Mouse (Mus musculus): Measurements from ENCODE around the gene Gm20388. TPM values are rescaled to one million over a fixed set of nuclear protein-coding genes. Genes with fewer than 3 reads are reported as not detected.
A peak's percentile ranks its signal among the peaks of the same experiment; 100 is the strongest.
"Not testable (repeated sequence)": the region's sequence is repeated elsewhere in the genome, so short reads cannot be mapped to it uniquely, and the experiment has no call there.

Gene Gm20388
- total RNA-seq, 2 experiments from 2014 or later: 1.3 to 8.5 TPM

DNA sequence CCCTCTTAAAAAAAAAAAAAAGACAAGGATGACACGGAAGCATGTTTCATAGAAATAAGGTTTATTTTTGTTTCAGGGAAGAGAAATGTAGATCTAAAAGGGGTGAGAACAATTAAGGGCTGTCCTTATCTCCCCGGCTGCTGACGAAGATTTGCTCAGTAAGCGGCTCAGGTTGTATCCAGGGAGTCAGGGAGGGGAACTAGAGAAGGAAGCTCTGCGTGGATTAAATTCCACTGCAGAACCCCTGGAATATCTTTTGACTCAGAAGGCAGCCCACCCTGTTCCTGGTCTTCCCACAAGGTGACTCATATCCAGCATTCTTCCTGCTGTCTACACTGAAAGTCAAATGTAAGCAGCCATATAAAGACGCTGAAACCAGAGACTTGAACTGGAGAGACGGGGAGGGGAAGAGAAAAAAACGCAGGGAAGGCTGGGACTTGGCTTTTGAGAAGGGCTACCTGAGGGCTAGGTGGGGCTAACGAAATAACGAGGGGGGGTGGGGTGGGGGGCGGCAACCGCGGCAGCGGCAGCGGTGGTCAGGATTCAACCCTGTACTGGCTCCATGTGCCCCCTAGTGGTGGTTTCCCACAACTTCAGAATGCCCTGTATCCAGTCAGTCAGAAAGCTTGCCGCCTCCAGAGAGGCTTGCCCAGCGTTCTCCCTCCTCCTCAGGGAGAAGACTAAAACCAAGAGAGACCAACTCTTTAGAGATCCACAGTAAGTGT, 3511.6 kb downstream of the Gm20388 start:
- DNase-seq (ENCODE audit: low spot score in 2 of 2): peak; percentile 59 to 61

DNA sequence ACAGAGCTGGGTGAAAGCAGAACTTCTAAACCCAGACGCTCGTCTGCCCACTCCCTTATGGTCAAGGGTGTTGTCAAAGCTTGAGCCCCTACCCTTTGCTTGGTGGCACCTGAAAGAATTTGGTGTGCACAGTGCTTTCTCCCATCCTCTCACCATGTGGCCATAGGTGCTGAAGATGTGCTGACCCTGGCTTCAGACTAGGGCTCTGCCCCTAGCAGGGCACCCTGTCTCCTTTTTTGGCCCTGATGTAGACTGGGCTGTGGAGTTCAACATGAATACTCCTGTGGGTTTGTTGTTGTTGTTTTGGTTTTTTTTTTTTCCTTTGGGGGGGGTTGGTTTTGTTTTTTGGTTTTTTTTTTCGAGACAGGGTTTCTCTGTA, 3512.1 kb downstream of the Gm20388 start:
- no peak for DNase-seq (ENCODE audit: low spot score in 2 of 2)

DNA sequence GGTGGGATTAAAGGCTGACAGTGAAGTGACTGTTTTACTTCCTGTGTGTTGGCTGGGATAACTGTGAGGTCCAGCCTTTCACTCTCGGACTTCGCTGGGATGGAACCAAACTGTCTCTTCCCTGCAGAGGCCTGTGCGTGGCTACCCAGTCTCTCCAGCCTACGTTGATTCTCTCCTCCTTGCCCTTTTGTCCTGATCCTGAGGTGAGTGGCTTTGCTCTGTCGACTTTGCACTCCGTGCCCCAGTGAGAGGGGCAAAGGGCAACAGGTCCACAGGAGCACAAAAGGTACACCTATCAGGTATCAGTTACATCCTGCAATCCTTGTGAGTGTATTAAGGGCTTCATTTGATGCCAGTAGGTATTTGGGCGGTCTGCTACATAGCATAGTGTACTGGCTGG, 3512.8 kb downstream of the Gm20388 start, which contains the start of gene Def8:
Def8 (plus strand) TSS at position 87 of the 400 bp plus-strand sequence.
- no peak for DNase-seq (ENCODE audit: low spot score in 2 of 2)

- no peak for DNase-seq (ENCODE audit: low spot score in 2 of 2)
These were observed 3516.2 kb downstream of the Gm20388 start for GRCm38 (mm10) chr8:123426511-123427509.

DNA sequence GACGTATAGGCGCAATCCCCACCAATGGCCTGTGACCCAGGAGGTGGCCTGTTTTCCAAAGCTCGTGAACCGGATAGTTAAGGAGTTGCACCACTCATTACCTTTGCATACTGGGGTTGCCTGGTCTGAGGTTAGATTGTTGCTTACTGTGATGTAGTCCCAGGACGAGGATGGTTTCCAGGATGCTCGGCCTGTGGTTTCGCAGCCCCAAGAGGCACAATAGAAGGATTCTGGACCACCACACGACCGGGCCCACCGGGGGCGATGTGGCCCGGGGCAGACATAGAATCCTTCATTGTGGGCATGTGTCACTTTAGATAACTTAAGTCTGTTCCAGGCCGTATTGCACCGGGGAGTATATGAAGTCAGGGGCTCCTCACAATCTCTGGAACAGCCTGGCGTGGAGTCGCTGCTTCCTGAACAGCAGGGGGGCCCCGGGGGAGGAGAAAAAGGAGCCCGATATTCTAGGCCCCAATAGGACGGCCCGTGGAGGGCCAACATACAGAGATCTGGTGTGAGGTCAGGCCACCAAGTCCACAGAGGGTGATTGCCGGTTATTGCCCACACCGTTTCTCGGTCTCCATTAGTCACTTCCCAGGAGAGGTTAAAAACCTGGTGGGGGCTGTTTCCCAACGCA, 3517.1 kb downstream of the Gm20388 start:
- DNase-seq (ENCODE audit: low spot score in 2 of 2): no peak

GRCm38 (mm10) chr8:123428343-123428893, 3517.8 kb downstream of the Gm20388 start:
- no peak for DNase-seq (ENCODE audit: low spot score in 2 of 2)

- no peak for DNase-seq (ENCODE audit: low spot score in 2 of 2)
These were observed 3518.5 kb downstream of the Gm20388 start for GRCm38 (mm10) chr8:123428939-123429721.

DNA sequence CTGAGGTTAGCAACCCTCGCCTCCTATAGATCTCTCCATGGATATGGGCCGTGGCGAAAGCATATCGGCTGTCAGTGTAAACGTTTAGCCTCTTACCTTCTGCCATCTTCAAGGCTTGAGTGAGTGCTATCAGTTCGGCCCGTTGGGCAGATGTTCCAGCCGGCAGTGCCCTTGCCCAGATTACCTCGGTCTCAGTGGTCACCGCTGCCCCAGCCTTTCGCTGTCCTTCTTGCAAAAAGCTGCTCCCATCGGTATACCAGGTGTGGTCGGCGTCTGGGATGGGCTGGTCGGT, 3519.0 kb downstream of the Gm20388 start:
- DNase-seq (ENCODE audit: low spot score in 2 of 2): not testable (repeated sequence)

GRCm38 (mm10) chr8:123430936-123431335, 3520.3 kb downstream of the Gm20388 start:
- DNase-seq (ENCODE audit: low spot score in 2 of 2): not testable (repeated sequence)

- DNase-seq (ENCODE audit: low spot score in 2 of 2): no peak
These were observed 3521.2 kb downstream of the Gm20388 start for GRCm38 (mm10) chr8:123431616-123432365.

DNA sequence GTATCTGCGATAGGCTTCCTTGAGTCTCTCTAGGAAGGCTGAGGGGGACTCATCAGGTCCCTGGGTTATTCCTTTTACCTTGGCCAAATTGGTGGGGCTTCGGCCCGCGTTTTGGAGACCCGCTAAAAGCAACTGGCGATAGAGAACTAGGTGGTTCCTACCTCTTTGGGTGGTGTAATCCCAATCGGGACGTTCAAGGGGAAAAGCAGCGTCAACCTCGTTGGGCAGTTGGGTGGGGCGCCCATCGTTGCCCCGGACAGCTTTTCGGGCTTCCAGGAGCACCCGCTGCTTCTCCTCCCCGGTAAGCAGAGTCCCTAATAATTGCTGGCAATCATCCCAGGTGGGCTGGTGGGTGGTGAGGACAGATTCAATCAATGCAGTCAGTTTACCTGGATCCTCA, 3521.7 kb downstream of the Gm20388 start:
- DNase-seq (ENCODE audit: low spot score in 2 of 2): no peak

- DNase-seq (ENCODE audit: low spot score in 2 of 2): not testable (repeated sequence)
These were observed 3522.8 kb downstream of the Gm20388 start for GRCm38 (mm10) chr8:123433241-123433974.

DNA sequence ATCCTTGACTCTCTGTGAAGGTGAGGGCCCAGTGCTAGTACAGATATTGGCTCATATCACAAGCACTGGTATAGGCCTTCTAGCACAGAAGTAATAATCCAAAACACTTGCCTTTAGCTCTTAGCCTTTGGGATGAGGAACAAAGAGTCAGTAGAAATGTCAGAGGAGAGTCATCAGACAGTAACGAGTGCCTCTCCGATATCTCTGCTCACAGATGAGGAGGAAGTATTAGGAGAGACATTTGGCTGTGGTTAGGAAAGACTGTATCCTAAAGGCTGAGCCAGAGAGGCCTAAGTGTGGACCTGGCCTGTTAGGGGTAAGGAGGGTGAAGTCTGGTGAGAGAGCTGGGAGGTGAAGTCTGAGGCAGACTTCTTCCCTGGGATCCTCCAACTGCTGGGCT, 3531.1 kb downstream of the Gm20388 start:
- DNase-seq (ENCODE audit: low spot score in 2 of 2): no peak

DNA sequence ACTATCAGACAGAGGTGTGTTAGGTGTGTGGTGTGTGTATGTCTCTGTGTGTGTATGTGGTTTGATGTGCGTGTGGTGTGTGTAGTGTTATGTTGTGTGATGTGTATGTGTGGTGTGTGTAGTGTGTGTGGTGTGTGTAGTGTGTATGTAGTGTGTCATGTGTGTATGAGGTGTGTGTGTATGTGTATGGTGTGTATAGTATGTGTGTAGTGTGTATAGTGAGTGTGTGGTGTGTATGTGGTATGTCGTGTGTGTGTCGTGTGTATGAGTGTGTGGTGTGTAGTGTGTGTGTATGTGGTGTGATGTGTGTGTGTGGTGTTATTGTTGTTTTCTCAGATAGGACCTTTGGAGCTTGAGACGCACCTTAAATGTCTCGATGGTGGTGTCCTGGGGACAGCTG, 3531.7 kb downstream of the Gm20388 start:
- no peak for DNase-seq (ENCODE audit: low spot score in 2 of 2)

- DNase-seq (ENCODE audit: low spot score in 2 of 2): peak; percentile 91 to 94
These were observed 3532.4 kb downstream of the Gm20388 start for GRCm38 (mm10) chr8:123442871-123443575.

DNA sequence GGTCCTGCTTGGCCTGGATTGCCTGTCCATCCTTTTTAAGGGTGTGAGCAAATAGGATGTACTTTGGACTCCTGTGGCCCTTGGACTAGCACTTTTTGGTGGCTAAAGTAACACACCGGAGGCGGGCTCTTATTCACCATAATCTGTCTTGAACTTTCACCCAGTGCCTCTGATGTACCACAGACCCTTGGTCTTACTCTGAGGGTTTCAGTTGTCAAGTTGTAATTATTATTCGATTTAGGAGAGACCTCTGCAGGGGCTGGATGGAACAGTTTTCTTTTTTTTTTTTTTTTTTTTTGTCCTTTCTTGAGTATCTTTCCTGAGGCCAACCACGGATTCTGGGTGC, 3532.9 kb downstream of the Gm20388 start:
- DNase-seq (ENCODE audit: low spot score in 2 of 2): no peak

DNA sequence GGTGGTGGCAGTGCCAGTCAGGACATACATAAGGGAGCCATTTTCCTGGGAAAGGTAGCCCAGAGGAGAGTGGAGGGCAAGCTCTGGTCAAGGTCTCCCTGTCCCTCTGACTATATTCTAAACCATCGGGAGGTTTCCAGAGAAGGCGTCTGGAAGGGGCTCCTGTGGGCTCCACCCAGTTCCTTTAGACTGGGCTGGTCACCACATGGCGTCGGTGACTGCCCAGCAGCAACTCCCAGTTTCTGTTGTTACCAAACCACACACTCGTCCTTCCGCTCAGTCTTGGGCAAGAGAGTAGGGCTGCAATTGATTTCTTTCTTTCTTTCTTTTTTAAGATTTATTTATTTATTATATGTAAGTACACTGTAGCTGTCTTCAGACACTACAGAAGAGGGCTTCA, 3533.5 kb downstream of the Gm20388 start:
- no peak for DNase-seq (ENCODE audit: low spot score in 2 of 2)

GRCm38 (mm10) chr8:123445981-123446380, 3535.3 kb downstream of the Gm20388 start:
- no peak for DNase-seq (ENCODE audit: low spot score in 2 of 2)

DNA sequence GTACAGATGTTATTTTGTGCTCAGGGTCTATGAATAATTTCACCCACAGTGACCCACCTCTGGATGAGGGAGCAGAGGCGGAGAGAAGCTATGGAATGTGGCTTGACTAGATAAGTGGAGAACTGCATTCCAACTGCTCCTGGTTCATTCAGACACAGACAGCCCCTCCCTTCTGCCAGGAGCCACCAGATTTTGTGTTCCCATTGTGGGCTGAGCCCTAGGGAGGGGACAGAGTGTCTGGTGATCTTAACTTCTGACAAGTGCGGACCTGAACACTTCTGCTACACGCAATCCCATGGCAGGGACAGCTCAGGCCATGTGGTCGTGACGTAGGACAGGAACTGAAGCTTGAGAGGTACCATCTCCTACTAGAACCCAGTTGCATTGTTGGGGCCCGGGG, 3536.2 kb downstream of the Gm20388 start:
- no peak for DNase-seq (ENCODE audit: low spot score in 2 of 2)

Data from adrenal gland, adult 18-20 months (tissue).